ENCODE assay signal across 27 mouse cellular contexts in the genomic region with DNA sequence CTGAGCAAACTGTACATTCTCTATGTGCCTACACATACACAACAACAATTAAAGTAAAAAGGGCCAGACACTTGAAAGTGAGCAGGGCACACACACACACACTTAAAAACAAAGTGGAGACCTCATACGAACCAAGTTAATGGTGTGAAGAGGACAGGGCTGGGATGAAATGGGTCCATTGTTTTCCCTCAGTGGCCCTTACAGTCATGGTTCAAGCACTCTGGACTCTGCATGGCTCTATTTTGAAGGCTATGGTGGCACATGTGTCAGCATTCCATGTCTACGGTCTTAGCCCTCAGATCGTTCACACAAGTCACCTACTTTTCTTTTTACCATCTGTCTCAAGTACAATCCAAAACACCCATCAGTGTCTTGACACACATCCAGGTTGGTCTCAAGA.
"Had no signal": no experiment of that assay in that cellular context is flagged by ENCODE, and none has a peak within 500 bp of the region (broad histone marks: within the 10 kb centered on the region; RNA-seq: fewer than 3 reads in every experiment).

No protein-coding gene starts in this region.

- H3K4me2 ChIP-seq: heart, embryonic 12.5 days; hindbrain, embryonic 12.5 days; hindbrain, embryonic 14.5 days; intestine, embryonic 15.5 days; limb, embryonic 12.5 days; liver, embryonic 11.5 days; liver, embryonic 13.5 days; liver, embryonic 15.5 days had no signal

- H3K4me3 ChIP-seq: gastrocnemius, adult 2 months; heart, embryonic 10.5 days; heart, embryonic 12.5 days; hindbrain, embryonic 10.5 days; hindbrain, embryonic 12.5 days; intestine, embryonic 15.5 days; layer of hippocampus, adult 2 months; left cerebral cortex, adult 2 months; limb, embryonic 10.5 days; limb, embryonic 12.5 days; liver, embryonic 13.5 days; liver, embryonic 15.5 days had no signal

- H3K27ac ChIP-seq: gastrocnemius, adult 2 months; heart, embryonic 10.5 days; hindbrain, embryonic 10.5 days; hindbrain, embryonic 12.5 days; hindbrain, embryonic 14.5 days; intestine, embryonic 15.5 days; kidney, postnatal 0 days; layer of hippocampus, adult 2 months; left cerebral cortex, adult 2 months; liver, embryonic 13.5 days; liver, embryonic 15.5 days had no signal

- H3K4me1 ChIP-seq: hindbrain, embryonic 12.5 days; intestine, embryonic 15.5 days; liver, embryonic 13.5 days; liver, embryonic 15.5 days had no signal

- H3K36me3 ChIP-seq: heart, embryonic 10.5 days; heart, embryonic 12.5 days; hindbrain, embryonic 10.5 days; hindbrain, embryonic 12.5 days; intestine, embryonic 15.5 days; limb, embryonic 10.5 days; limb, embryonic 12.5 days; liver, embryonic 13.5 days; liver, embryonic 15.5 days had no signal

- ATAC-seq: hindbrain, embryonic 16.5 days; inflammation-experienced regulatory T-cells, adult 6 months; intestine, embryonic 15.5 days; intestine, postnatal 0 days had no signal

- H3K9me3 ChIP-seq: heart, embryonic 10.5 days; heart, embryonic 12.5 days; hindbrain, embryonic 10.5 days; hindbrain, embryonic 12.5 days; intestine, embryonic 15.5 days; limb, embryonic 10.5 days; limb, embryonic 12.5 days; liver, embryonic 13.5 days; liver, embryonic 15.5 days had no signal

- DNase-seq: gastrocnemius, adult 2 months; gastrocnemius, postnatal 10 days; gastrocnemius, postnatal 25 days; heart, adult 18-20 months; heart, postnatal 10 days; heart, postnatal 4 days; kidney, adult 8-10 months; kidney, postnatal 25 days; kidney, postnatal 4 days; liver; liver, embryonic 13.5 days had no signal

- H3K27me3 ChIP-seq: heart, embryonic 12.5 days; hindbrain, embryonic 12.5 days; intestine, embryonic 15.5 days; limb, embryonic 12.5 days; liver, embryonic 13.5 days; liver, embryonic 15.5 days had no signal

- H3K9ac ChIP-seq: heart, embryonic 12.5 days; hindbrain, embryonic 12.5 days; hindbrain, embryonic 14.5 days; intestine, embryonic 15.5 days; limb, embryonic 12.5 days; liver, embryonic 13.5 days; liver, embryonic 15.5 days had no signal
